Mouse (Mus musculus) hindbrain, embryonic 14.5 days (tissue): Measurements from ENCODE around the gene Slc25a13. TPM values are rescaled to one million over a fixed set of nuclear protein-coding genes. Genes with fewer than 3 reads are reported as not detected.

Experiments
- ATAC-seq: fragments of 200-750 bp; cut with Nextera tagmentation; 2 replicates; pipeline ENCODE4 v1.8.0; 2017; ENCODE audit warnings: moderate number of reproducible peaks, mild to moderate bottlenecking, moderate TSS enrichment, moderate library complexity; ENCODE audit not compliant: low FRiP score
- DNase-seq: peaks from one replicate; pipeline ENCODE4 v3.0.0-alpha.2; 2015; ENCODE audit warnings: low spot score
- H3K27ac ChIP-seq: fragments of 300-500 bp; sonication (generic); 2 replicates; pipeline ENCODE4 v1.5.1; 2014; ENCODE audit warnings: mild to moderate bottlenecking, moderate library complexity
- H3K27me3 ChIP-seq: fragments of 300-500 bp; sonication (generic); 2 replicates; pipeline ENCODE4 v1.6.1; 2014; ENCODE audit warnings: mild to moderate bottlenecking, low read length, mixed read lengths; ENCODE audit not compliant: control insufficient read depth, insufficient read depth
- H3K36me3 ChIP-seq: fragments of 300-500 bp; sonication (generic); replicated peaks from 2 replicates; pipeline ENCODE4 v1.6.1; 2014; ENCODE audit not compliant: control insufficient read depth, insufficient read depth
- H3K4me1 ChIP-seq: fragments of 300-500 bp; sonication (generic); replicated peaks from 2 replicates; pipeline ENCODE4 v1.6.1; 2014; ENCODE audit warnings: antibody characterized with exemption, low read length, mixed read lengths; ENCODE audit not compliant: control insufficient read depth, insufficient read depth
- H3K4me2 ChIP-seq: fragments of 300-500 bp; sonication (generic); replicated peaks from 2 replicates; pipeline ENCODE4 v1.6.1; 2014; ENCODE audit warnings: mild to moderate bottlenecking, moderate library complexity
- H3K4me3 ChIP-seq: fragments of 300-500 bp; sonication (generic); replicated peaks from 2 replicates; pipeline ENCODE4 v1.5.1; 2014; ENCODE audit warnings: mild to moderate bottlenecking, low read length
- H3K9ac ChIP-seq: fragments of 300-500 bp; sonication (generic); 2 replicates; pipeline ENCODE4 v1.6.1; 2014
- H3K9me3 ChIP-seq: fragments of 300-500 bp; sonication (generic); 2 replicates; pipeline ENCODE4 v1.6.1; 2016; ENCODE audit warnings: low read length; ENCODE audit not compliant: control insufficient read depth
- WGBS: fragments of 180-500 bp; shearing (Covaris S2); extraction: QIAGEN DNeasy Blood & Tissue Kit; methylation state at CpG from one replicate; pipeline ENCODE4 v1.1.7; 2014; 5-methylcytosine and 5-hydroxymethylcytosine counted together
- polyA plus RNA-seq: library from polyadenylated mRNA; unstranded; fragments of >200 nt; fragmentation: Nextera tagmentation; extraction: Ambion mirVana; gene quantifications from 2 replicates; pipeline ENCODE4 v1.2.1, GENCODE M21; 2014

The Slc25a13 gene
- polyA plus RNA-seq, 1 experiment from 2014 or later = 5.6 TPM

GRCm38 (mm10) chr6:6140370-6140769, 76.6 kb downstream of the Slc25a13 start:
- ATAC-seq (no peak), DNase-seq (no peak)
- WGBS = 90% methylated on average over 3 of the region's 3 CpGs
- H3K27me3 ChIP-seq = no peaks in the 10 kb centered on the region
- no peak overlapping the region for H3K4me2 ChIP-seq
- H3K4me3 ChIP-seq = no peak overlapping the region
- no peaks in the 10 kb centered on the region for H3K9me3 ChIP-seq
- H3K36me3 ChIP-seq = no peaks in the 10 kb centered on the region
- H3K4me1 ChIP-seq = no peaks in the 10 kb centered on the region
- H3K9ac ChIP-seq = no peak overlapping the region
- H3K27ac ChIP-seq = no peak overlapping the region

GRCm38 (mm10) chr6:6139061-6139460, 77.9 kb downstream of the Slc25a13 start:
- H3K36me3 ChIP-seq = no peaks in the 10 kb centered on the region
- 91% methylated on average over 5 of the region's 5 CpGs for WGBS
- no peak overlapping the region for H3K4me2 ChIP-seq
- no peaks in the 10 kb centered on the region for H3K9me3 ChIP-seq
- ATAC-seq = no peak
- H3K4me3 ChIP-seq = no peak overlapping the region
- no peak overlapping the region for H3K9ac ChIP-seq
- no peak for DNase-seq
- H3K27me3 ChIP-seq = no peaks in the 10 kb centered on the region
- no peaks in the 10 kb centered on the region for H3K4me1 ChIP-seq
- H3K27ac ChIP-seq = no peak overlapping the region

- Histone ChIP-seq H3K4me2 (no peak overlapping the region), H3K27me3 (no peaks in the 10 kb centered on the region), H3K4me1 (no peaks in the 10 kb centered on the region), H3K9me3 (no peaks in the 10 kb centered on the region), H3K36me3 (no peaks in the 10 kb centered on the region), H3K27ac (no peak overlapping the region), H3K9ac (no peak overlapping the region), H3K4me3 (no peak overlapping the region)
- ATAC-seq = no peak
- 94% methylated on average over 3 of the region's 3 CpGs for WGBS
- no peak for DNase-seq
These were observed 80.2 kb downstream of the Slc25a13 start for GRCm38 (mm10) chr6:6136812-6137211.

DNA sequence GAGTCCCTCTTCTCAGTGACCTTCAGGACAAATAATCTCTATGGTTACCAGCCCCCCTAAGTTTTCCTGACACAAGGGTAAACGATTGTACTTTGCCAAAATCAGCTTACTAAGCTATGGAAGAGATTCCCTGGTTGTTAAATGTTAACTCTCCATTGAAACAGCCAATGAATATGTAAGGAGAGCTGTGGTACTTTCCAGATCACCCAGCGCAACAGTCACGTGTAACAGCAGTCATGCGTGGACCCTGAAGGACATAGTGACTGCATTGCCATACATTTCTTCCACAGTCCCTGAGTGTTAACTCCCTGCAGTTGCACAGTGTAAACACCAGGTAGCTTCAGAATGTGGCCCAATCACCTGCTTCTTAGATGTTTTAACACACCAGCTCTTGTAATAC, 82.0 kb downstream of the Slc25a13 start:
- Histone ChIP-seq H3K9ac (no peak overlapping the region), H3K27me3 (no peaks in the 10 kb centered on the region), H3K27ac (no peak overlapping the region), H3K9me3 (no peaks in the 10 kb centered on the region), H3K4me2 (no peak overlapping the region), H3K4me1 (no peaks in the 10 kb centered on the region), H3K36me3 (no peaks in the 10 kb centered on the region), H3K4me3 (no peak overlapping the region)
- WGBS = 83% methylated on average over 4 of the region's 4 CpGs
- DNase-seq (no peak), ATAC-seq (no peak)

DNA sequence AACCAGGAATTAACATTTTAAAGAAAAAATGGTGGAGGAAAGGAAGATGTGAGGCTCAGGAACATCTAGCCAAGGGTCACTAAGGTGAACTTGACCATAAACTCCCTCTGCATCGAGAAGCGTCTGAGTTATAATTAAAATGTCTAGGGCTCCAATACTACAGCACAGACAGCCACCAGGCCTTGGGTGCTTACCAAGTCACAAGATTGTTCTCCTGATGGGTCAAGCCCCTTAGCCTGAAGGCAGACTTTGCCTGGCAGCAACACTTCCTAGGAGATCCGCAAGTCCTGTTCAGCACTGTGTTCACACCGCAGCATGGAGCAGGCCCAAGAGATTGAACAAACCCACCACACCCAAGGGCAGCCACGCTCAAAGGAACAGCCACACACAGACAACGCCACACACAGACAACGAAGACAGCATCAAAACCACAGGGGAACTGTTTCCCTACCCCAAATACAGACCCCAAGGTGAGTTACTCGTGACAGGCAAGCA, 83.4 kb downstream of the Slc25a13 start:
- no peak for DNase-seq
- no peak for ATAC-seq
- no peak overlapping the region for H3K4me2 ChIP-seq
- no peak overlapping the region for H3K27ac ChIP-seq
- no peaks in the 10 kb centered on the region for H3K9me3 ChIP-seq
- H3K9ac ChIP-seq = no peak overlapping the region
- H3K36me3 ChIP-seq = no peaks in the 10 kb centered on the region
- H3K4me1 ChIP-seq = no peaks in the 10 kb centered on the region
- no peaks in the 10 kb centered on the region for H3K27me3 ChIP-seq
- H3K4me3 ChIP-seq = no peak overlapping the region
- 92% methylated on average over 8 of the region's 8 CpGs for WGBS

DNA sequence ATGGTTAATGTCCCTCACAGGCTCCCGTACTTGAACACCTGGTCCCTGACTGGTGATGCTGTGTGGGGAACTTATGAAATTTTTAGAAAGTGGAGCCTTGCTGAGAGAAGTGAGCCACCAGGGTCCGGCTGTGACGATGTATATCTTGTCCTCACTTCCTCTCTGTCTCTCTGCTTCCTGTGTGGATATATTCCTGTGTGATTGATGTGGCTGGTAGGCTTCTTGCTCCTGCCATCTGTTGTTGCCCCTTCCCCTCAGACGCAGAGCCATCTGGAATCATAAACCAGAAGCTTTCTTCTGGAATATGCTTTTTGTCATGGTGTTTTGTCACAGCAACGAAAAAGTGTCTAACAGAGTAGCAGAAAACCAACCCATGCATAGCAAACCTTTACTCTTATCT, 84.9 kb downstream of the Slc25a13 start:
- WGBS = 63% methylated on average over 5 of the region's 5 CpGs

DNA sequence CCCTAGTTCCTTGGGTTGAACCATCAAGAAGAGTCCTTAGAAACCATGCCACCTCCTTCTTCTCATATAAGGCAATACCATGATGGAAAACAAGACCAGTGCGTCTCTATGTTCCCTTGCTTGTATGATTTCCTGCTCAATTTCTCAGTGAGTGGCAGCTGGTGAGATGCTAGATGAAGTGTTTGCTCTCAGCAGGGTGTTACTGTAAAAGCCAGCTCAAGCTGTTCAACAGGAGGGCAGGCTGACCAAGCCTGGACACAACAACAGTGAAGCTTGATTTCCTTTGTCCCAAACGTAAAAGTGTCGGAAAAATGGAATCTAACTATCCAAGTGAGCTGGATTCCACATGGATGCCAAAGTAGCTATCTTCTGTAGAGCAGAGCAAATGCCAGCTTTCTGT, 91.4 kb downstream of the Slc25a13 start:
- no peaks in the 10 kb centered on the region for H3K36me3 ChIP-seq
- no peaks in the 10 kb centered on the region for H3K4me1 ChIP-seq
- DNase-seq = no peak
- no peaks in the 10 kb centered on the region for H3K9me3 ChIP-seq
- no peaks in the 10 kb centered on the region for H3K27me3 ChIP-seq
- 79% methylated on average over 3 of the region's 3 CpGs for WGBS
- no peak overlapping the region for H3K27ac ChIP-seq
- H3K4me3 ChIP-seq = no peak overlapping the region
- H3K9ac ChIP-seq = no peak overlapping the region
- H3K4me2 ChIP-seq = no peak overlapping the region
- no peak for ATAC-seq

More for the DNA sequence above, 84.9 kb downstream of the Slc25a13 start:
- DNase-seq (no peak), ATAC-seq (no peak)
- Histone ChIP-seq H3K4me2 (no peak overlapping the region), H3K36me3 (no peaks in the 10 kb centered on the region), H3K9me3 (no peaks in the 10 kb centered on the region), H3K4me3 (no peak overlapping the region), H3K27ac (no peak overlapping the region), H3K27me3 (no peaks in the 10 kb centered on the region), H3K4me1 (no peaks in the 10 kb centered on the region), H3K9ac (no peak overlapping the region)

DNA sequence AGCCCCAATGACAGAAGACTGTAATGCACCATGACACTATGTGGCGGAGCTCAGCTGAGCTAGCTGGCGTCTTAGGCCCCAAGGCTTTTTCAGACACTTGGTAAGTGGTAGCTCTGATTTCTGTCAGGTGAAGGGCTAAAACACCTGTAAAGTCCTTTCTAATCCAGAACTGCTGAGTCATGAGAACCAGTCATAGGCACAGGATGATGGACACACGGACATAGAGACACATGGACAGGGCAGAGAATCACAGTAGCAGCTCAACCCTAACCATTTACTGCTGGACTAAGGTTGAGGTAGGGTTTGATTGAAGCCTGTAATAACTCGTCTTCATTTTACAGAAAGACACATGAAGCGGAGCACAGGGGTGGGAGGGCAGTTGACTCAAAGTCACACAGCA, 95.1 kb downstream of the Slc25a13 start:
- H3K27me3 ChIP-seq = no peaks in the 10 kb centered on the region

GRCm38 (mm10) chr6:6120841-6121240, 96.1 kb downstream of the Slc25a13 start:
- Histone ChIP-seq H3K4me1 (no peaks in the 10 kb centered on the region), H3K9ac (no peak overlapping the region), H3K36me3 (no peaks in the 10 kb centered on the region), H3K9me3 (no peaks in the 10 kb centered on the region), H3K4me3 (no peak overlapping the region), H3K27me3 (no peaks in the 10 kb centered on the region), H3K4me2 (no peak overlapping the region), H3K27ac (no peak overlapping the region)
- DNase-seq (no peak), ATAC-seq (no peak)
- 91% methylated on average over 4 of the region's 4 CpGs for whole genome bisulfite sequencing

More for the DNA sequence above, 95.1 kb downstream of the Slc25a13 start:
- no peak overlapping the region for H3K27ac ChIP-seq
- WGBS = 89% methylated on average over 5 of the region's 5 CpGs
- H3K9me3 ChIP-seq = no peaks in the 10 kb centered on the region
- H3K36me3 ChIP-seq = no peaks in the 10 kb centered on the region
- H3K4me1 ChIP-seq = no peaks in the 10 kb centered on the region
- H3K4me2 ChIP-seq = no peak overlapping the region
- H3K4me3 ChIP-seq = no peak overlapping the region
- DNase-seq (no peak), ATAC-seq (no peak)
- H3K9ac ChIP-seq = no peak overlapping the region

- H3K4me2 ChIP-seq = no peak overlapping the region
- no peaks in the 10 kb centered on the region for H3K9me3 ChIP-seq
- H3K4me1 ChIP-seq = no peaks in the 10 kb centered on the region
- H3K36me3 ChIP-seq = no peaks in the 10 kb centered on the region
- ATAC-seq (no peak), DNase-seq (no peak)
- no peaks in the 10 kb centered on the region for H3K27me3 ChIP-seq
- H3K9ac ChIP-seq = no peak overlapping the region
- H3K4me3 ChIP-seq = no peak overlapping the region
- no peak overlapping the region for H3K27ac ChIP-seq
- 77% methylated on average over 8 of the region's 8 CpGs for WGBS
These were observed 101.2 kb downstream of the Slc25a13 start for GRCm38 (mm10) chr6:6115771-6116170.
